Mouse (Mus musculus) right cerebral cortex, postnatal 10 days (tissue): Measurements from ENCODE around the gene Rps7.

Source experiments
- DNase-seq, 2 experiments: peaks; one replicate each; pipeline ENCODE4 v3.0.0; 2021; ENCODE audit warnings: low spot score in 2 of 2

The Rps7 gene

GRCm38 (mm10) chr12:28617297-28617696 is 18.5 kb downstream of the Rps7 start:
- DNase-seq, result no peak

GRCm38 (mm10) chr12:28614401-28614800 is 21.4 kb downstream of the Rps7 start:
- DNase-seq, result no peak

GRCm38 (mm10) chr12:28612391-28612790 is 23.4 kb downstream of the Rps7 start:
- DNase-seq, result peak; percentile 41 to 57

GRCm38 (mm10) chr12:28607546-28608305 is 28.0 kb downstream of the Rps7 start:
- peak; percentile 64 to 83 for DNase-seq

GRCm38 (mm10) chr12:28603494-28603893 is 32.3 kb downstream of the Rps7 start:
- DNase-seq, result no peak

- DNase-seq, result peak; percentile 45 to 48
Observed at GRCm38 (mm10) chr12:28602259-28602658, 33.5 kb downstream of the Rps7 start.

- DNase-seq, result no peak
Observed at GRCm38 (mm10) chr12:28598526-28598991, 37.2 kb downstream of the Rps7 start.

GRCm38 (mm10) chr12:28598110-28598509 is 37.6 kb downstream of the Rps7 start:
- no peak for DNase-seq

- DNase-seq, result no peak
Observed at GRCm38 (mm10) chr12:28597699-28598098, 38.1 kb downstream of the Rps7 start.

GRCm38 (mm10) chr12:28596851-28597250 is 38.9 kb downstream of the Rps7 start:
- no peak for DNase-seq

GRCm38 (mm10) chr12:28590428-28590827 is 45.3 kb downstream of the Rps7 start:
- no peak for DNase-seq

- DNase-seq, result peak; percentile 94 to 95
Observed at GRCm38 (mm10) chr12:28589090-28589868, 46.5 kb downstream of the Rps7 start.

- peak; percentile 85 to 94 for DNase-seq
Observed at GRCm38 (mm10) chr12:28587949-28588348, 47.8 kb downstream of the Rps7 start.

- DNase-seq, result no peak
Observed at GRCm38 (mm10) chr12:28584036-28584435, 51.7 kb downstream of the Rps7 start.

- no peak for DNase-seq
Observed at GRCm38 (mm10) chr12:28582423-28582822, 53.3 kb downstream of the Rps7 start, which contains the start of gene Allc. TSS of gene Allc (minus strand) at chr12:28582523.
